Mouse (Mus musculus): ENCODE results near the gene Ncbp3.

- TF ChIP-seq GATA1 (IDR thresholded peaks at IDR 0.05; ENCODE audit: borderline replicate concordance, low read length) (no peak), FLI1 (IDR thresholded peaks at IDR 0.05; ENCODE audit: low read length) (no peak)
Observed at GRCm38 (mm10) chr11:73098860-73099259, 51.3 kb downstream of the Ncbp3 start.
